Mouse (Mus musculus): ENCODE data around the gene Mboat7.

DNA sequence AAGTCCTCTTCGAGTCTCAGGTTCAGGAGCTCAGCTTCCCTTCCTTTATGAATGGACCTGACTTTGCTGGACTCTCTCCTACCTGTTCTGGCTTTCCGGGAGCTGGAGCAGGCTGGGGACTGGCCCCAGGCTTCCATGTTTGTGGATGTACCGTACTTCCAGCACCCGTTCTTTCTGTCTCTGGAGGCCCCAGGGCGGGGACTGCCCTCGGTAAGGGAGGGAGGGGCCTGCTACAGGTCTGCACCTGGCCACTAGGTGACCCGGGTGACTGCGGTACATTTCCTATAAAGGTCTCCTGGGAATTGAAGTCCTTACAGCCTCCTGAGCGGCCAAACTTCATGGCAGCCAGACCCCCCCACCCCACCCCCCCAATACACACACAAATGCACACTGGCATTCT lies 16.0 kb downstream of the Mboat7 start, which contains the start of gene Tmc4:
- TF ChIP-seq CTCF (IDR thresholded peaks at IDR 0.05; ENCODE audit: low read depth, low read length) (no peak), POLR2A (IDR thresholded peaks at IDR 0.05; ENCODE audit: extremely low read depth, insufficient read depth, low read length) (no peak)
